ENCODE assay signal across 8 mouse cellular contexts in the genomic region with DNA sequence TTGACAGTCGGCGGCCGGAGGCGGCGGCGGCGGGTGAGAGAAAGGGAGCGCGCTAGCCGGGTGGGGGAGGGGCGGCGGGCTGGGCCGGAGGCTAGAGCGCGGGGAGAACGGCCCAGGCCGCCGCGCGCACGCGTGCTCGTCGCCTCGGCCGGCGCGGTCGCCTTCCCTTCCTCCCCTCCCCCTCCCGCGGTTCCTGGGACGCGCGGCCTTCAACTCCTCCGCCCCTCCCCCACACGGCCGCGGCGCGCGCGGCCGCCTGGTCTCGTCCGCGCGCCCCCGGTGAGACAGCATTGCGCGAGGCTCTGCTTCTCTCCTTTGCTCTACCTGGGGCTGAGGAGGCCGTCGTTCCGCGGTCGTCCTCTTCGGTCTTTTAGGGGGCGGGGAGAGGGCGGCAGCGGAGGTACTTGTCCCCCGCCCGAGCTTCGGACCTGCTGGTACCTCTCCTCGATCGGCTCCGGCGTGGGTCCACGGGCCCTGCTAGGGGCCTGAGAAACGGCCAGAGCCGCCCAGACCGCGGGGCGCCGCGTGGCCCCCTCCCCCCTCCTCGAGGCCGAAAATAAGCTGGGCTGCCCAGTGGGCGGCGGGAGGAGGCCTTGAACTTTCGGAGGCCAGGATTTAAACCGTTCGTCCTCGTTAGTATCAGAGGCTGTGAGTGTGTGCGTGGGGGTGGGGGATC. TPM values are rescaled to one million over a fixed set of nuclear protein-coding genes. Genes with fewer than 3 reads are reported as not detected.
DNase-seq lines count a peak whose midpoint lies in the region; ATAC-seq lines count a peak whose summit lies in the region.

No protein-coding gene starts in this region.

- H3K27me3 ChIP-seq in kidney, embryonic 16.5 days (ENCODE audit: insufficient read depth, low read length): no peaks in the 10 kb centered on the region; the same call in 1 of the 2 replicates
- H3K27me3 ChIP-seq in neural tube, embryonic 13.5 days: no peaks in the 10 kb centered on the region

- peak; percentile 60 for ATAC-seq in kidney, embryonic 16.5 days (ENCODE audit: low FRiP score, low TSS enrichment)
- peak; percentile 67 for ATAC-seq in neural tube, embryonic 13.5 days (ENCODE audit: low read depth)

- H3K9me3 ChIP-seq in kidney, embryonic 16.5 days (ENCODE audit: low read length): 0 out of 2 replicates have a peak, but pooled peaks cover 2% of the 10 kb centered on the region
- H3K9me3 ChIP-seq in neural tube, embryonic 13.5 days: no peaks in the 10 kb centered on the region

- H3K9ac ChIP-seq in kidney, embryonic 16.5 days (replicated peaks; ENCODE audit: low read length): peak overlapping the region; percentile 90
- H3K9ac ChIP-seq in neural tube, embryonic 13.5 days: peak overlapping the region; percentile 98

- peak overlapping the region; percentile 92 for H3K4me2 ChIP-seq in kidney, embryonic 16.5 days (replicated peaks; ENCODE audit: low read depth, low read length)
- H3K4me2 ChIP-seq in neural tube, embryonic 13.5 days: peak overlapping the region; percentile 89

- WGBS in kidney, embryonic 16.5 days: under 1% methylated on average over 65 of the region's 83 CpGs
- WGBS in neural tube, embryonic 13.5 days: 1% methylated on average over 54 of the region's 83 CpGs

- H3K4me3 ChIP-seq in kidney, embryonic 16.5 days (ENCODE audit: low read length): peak overlapping the region; percentile 79
- H3K4me3 ChIP-seq in neural tube, embryonic 13.5 days: peak overlapping the region; percentile 81

- peaks cover 31% of the 10 kb centered on the region for H3K4me1 ChIP-seq in kidney, embryonic 16.5 days (ENCODE audit: insufficient read depth, low read length)
- H3K4me1 ChIP-seq in neural tube, embryonic 13.5 days (replicated peaks): peaks cover 40% of the 10 kb centered on the region

- H3K27ac ChIP-seq in kidney, embryonic 16.5 days (ENCODE audit: low read length): peak overlapping the region; percentile 93
- peak overlapping the region; percentile 99 for H3K27ac ChIP-seq in neural tube, embryonic 13.5 days (replicated peaks)

- H3K36me3 ChIP-seq in kidney, embryonic 16.5 days (ENCODE audit: insufficient read depth, low read length): peaks cover 14% of the 10 kb centered on the region
- H3K36me3 ChIP-seq in neural tube, embryonic 13.5 days: peaks cover 20% of the 10 kb centered on the region

- DNase-seq in A20 (ENCODE audit: low read depth, low spot score): peak; percentile 88
- peak; percentile 59 for DNase-seq in T-cell, adult 2 months (ENCODE audit: low spot score)
- DNase-seq in cerebellum, postnatal 10 days: peak; percentile 95
- peak; percentile 45 to 59 for DNase-seq in frontal cortex, postnatal 25 days (ENCODE audit: low spot score in 2 of 2)
- peak; percentile 71 to 79 for DNase-seq in lung, adult 18-20 months
- peak; percentile 87 for DNase-seq in thymus, postnatal 14 days

RNA-seq across cellular contexts. Expression of gene Srrm2, which starts 13.2 kb away (rescaled TPM):
- 411 and 514 TPM in 2 replicates for polyA plus RNA-seq in kidney, embryonic 16.5 days (2015; fragmentation: Nextera tagmentation; extraction: Ambion mirVana)
- 535 and 581 TPM in 2 replicates for polyA plus RNA-seq in neural tube, embryonic 13.5 days (2015; fragmentation: Nextera tagmentation; extraction: Ambion mirVana)

RNA-seq across cellular contexts. Expression of gene Flywch2, which starts 17.6 kb away (rescaled TPM):
- polyA plus RNA-seq in kidney, embryonic 16.5 days (2015; fragmentation: Nextera tagmentation; extraction: Ambion mirVana): 31.7 and 35.0 TPM in 2 replicates
- 60.4 and 66.5 TPM in 2 replicates for polyA plus RNA-seq in neural tube, embryonic 13.5 days (2015; fragmentation: Nextera tagmentation; extraction: Ambion mirVana)

RNA-seq across cellular contexts. Expression of gene Elob, which starts 25.4 kb away (rescaled TPM):
- polyA plus RNA-seq in kidney, embryonic 16.5 days (2015; fragmentation: Nextera tagmentation; extraction: Ambion mirVana): 954 and 966 TPM in 2 replicates
- polyA plus RNA-seq in neural tube, embryonic 13.5 days (2015; fragmentation: Nextera tagmentation; extraction: Ambion mirVana): 1,286 and 1,362 TPM in 2 replicates

RNA-seq across cellular contexts. Expression of gene Flywch1, which starts 32.1 kb away (rescaled TPM):
- polyA plus RNA-seq in kidney, embryonic 16.5 days (2015; fragmentation: Nextera tagmentation; extraction: Ambion mirVana): 101 and 104 TPM in 2 replicates
- 213 and 231 TPM in 2 replicates for polyA plus RNA-seq in neural tube, embryonic 13.5 days (2015; fragmentation: Nextera tagmentation; extraction: Ambion mirVana)

RNA-seq across cellular contexts. Expression of gene Prss33, which starts 32.4 kb away (rescaled TPM):
- polyA plus RNA-seq in kidney, embryonic 16.5 days (2015; fragmentation: Nextera tagmentation; extraction: Ambion mirVana): not detected in 2 replicates
- not detected in 2 replicates for polyA plus RNA-seq in neural tube, embryonic 13.5 days (2015; fragmentation: Nextera tagmentation; extraction: Ambion mirVana)

Comparison
In these comparisons a context has a peak if more than half of its experiments do, and no peak if none do; other contexts are left out.
1. Peak in every context shown above with its lines: DNase-seq, ATAC-seq, H3K4me3 ChIP-seq and H3K27ac ChIP-seq.